ENCODE assay signal across 14 mouse cellular contexts in genomic region chr3:78594305-78594704, GRCm38 (mm10).
DNase-seq lines count a peak whose midpoint lies in the region; ATAC-seq and TF ChIP-seq lines count a peak whose summit lies in the region.
"Had no signal": no experiment of that assay in that cellular context is flagged by ENCODE, and none has a peak within 500 bp of the region (broad histone marks: within the 10 kb centered on the region; RNA-seq: fewer than 3 reads in every experiment).

No protein-coding gene starts in this region.

- H3K9me3 ChIP-seq in heart, embryonic 16.5 days (replicated peaks; ENCODE audit: control insufficient read depth, low read length), result no peaks in the 10 kb centered on the region
- H3K9me3 ChIP-seq in midbrain, embryonic 13.5 days, result no peaks in the 10 kb centered on the region
- no peaks in the 10 kb centered on the region for H3K9me3 ChIP-seq in midbrain, postnatal 0 days (ENCODE audit: low read length)
- no peaks in the 10 kb centered on the region for H3K9me3 ChIP-seq in neural tube, embryonic 14.5 days (ENCODE audit: control insufficient read depth, low read length)

- H3K27me3 ChIP-seq in heart, embryonic 16.5 days (ENCODE audit: control insufficient read depth, insufficient read depth, low read length), result no peaks in the 10 kb centered on the region
- no peaks in the 10 kb centered on the region for H3K27me3 ChIP-seq in midbrain, embryonic 13.5 days
- H3K27me3 ChIP-seq in midbrain, postnatal 0 days (ENCODE audit: insufficient read depth, low read length), result no peaks in the 10 kb centered on the region
- H3K27me3 ChIP-seq in neural tube, embryonic 14.5 days (ENCODE audit: control insufficient read depth, insufficient read depth, low read length), result no peaks in the 10 kb centered on the region
- H3K27me3 ChIP-seq: CH12.LX had no signal

- no peak for TF ChIP-seq CTCF in midbrain, postnatal 0 days (IDR thresholded peaks at IDR 0.05)

- no peak overlapping the region for H3K9ac ChIP-seq in heart, embryonic 16.5 days (ENCODE audit: low read length)
- H3K9ac ChIP-seq in midbrain, embryonic 13.5 days (replicated peaks), result no peak overlapping the region
- no peak overlapping the region for H3K9ac ChIP-seq in midbrain, postnatal 0 days (replicated peaks; ENCODE audit: low read length, poor library complexity, severe bottlenecking)
- H3K9ac ChIP-seq in neural tube, embryonic 14.5 days (replicated peaks; ENCODE audit: low read depth, low read length), result no peak overlapping the region
- H3K9ac ChIP-seq: liver, postnatal 0 days had no signal

- H3K27ac ChIP-seq in heart, embryonic 16.5 days (ENCODE audit: low read length), result no peak overlapping the region
- H3K27ac ChIP-seq in midbrain, embryonic 13.5 days, result no peak overlapping the region
- H3K27ac ChIP-seq in midbrain, postnatal 0 days (ENCODE audit: low read depth, low read length), result no peak overlapping the region
- H3K27ac ChIP-seq in neural tube, embryonic 14.5 days (ENCODE audit: low read depth, low read length), result no peak overlapping the region
- H3K27ac ChIP-seq: macrophage had no signal

- intact Hi-C loops in heart, postnatal 10 days (cut with DNase I), result no loop called here

- 0 out of 2 replicates have a peak, but pooled peaks cover 3% of the 10 kb centered on the region for H3K4me1 ChIP-seq in heart, embryonic 16.5 days (ENCODE audit: control insufficient read depth, insufficient read depth, low read length)
- H3K4me1 ChIP-seq in midbrain, embryonic 13.5 days (replicated peaks), result no peaks in the 10 kb centered on the region; the same call in 1 of the 2 replicates
- H3K4me1 ChIP-seq in midbrain, postnatal 0 days (ENCODE audit: insufficient read depth, low read length), result no peaks in the 10 kb centered on the region; the same call in 1 of the 2 replicates
- H3K4me1 ChIP-seq in neural tube, embryonic 14.5 days (ENCODE audit: control insufficient read depth, insufficient read depth, low read length), result no peaks in the 10 kb centered on the region

- H3K4me3 ChIP-seq in heart, embryonic 16.5 days (ENCODE audit: low read length), result peak overlapping the region; percentile 8; the same call in 1 of the 2 replicates
- H3K4me3 ChIP-seq in midbrain, embryonic 13.5 days (replicated peaks), result no peak overlapping the region
- no peak overlapping the region for H3K4me3 ChIP-seq in midbrain, postnatal 0 days (ENCODE audit: low read depth, low read length)
- H3K4me3 ChIP-seq in neural tube, embryonic 14.5 days (ENCODE audit: low read depth, low read length), result no peak overlapping the region

- DNase-seq in embryo, embryonic 10 days (ENCODE audit: low spot score), result peak; percentile 8
- DNase-seq in embryo, embryonic 9.5 days (ENCODE audit: extremely low spot score), result no peak
- DNase-seq in heart, postnatal 10 days, result no peak
- DNase-seq in midbrain, postnatal 0 days (ENCODE audit: low spot score), result no peak
- DNase-seq in retina, postnatal 1 day, result no peak
- DNase-seq: kidney, adult 2 months; liver, postnatal 0 days; right cerebral cortex, postnatal 25 days had no signal

- ATAC-seq in heart, embryonic 16.5 days (replicated peaks; ENCODE audit: extremely low read depth, insufficient read depth, low FRiP score), result no peak
- ATAC-seq in midbrain, embryonic 13.5 days, result 0 out of 2 replicates have a peak, but pooled peaks have one; percentile 20
- ATAC-seq in midbrain, postnatal 0 days (ENCODE audit: low FRiP score), result no peak
- peak; percentile 25; the same call in 1 of the 2 replicates for ATAC-seq in neural tube, embryonic 14.5 days (ENCODE audit: low read depth)
- ATAC-seq: activated CD4-positive, CD25-positive, alpha-beta regulatory T cell, adult 4 months; liver, postnatal 0 days had no signal

- H3K36me3 ChIP-seq in heart, embryonic 16.5 days (ENCODE audit: control insufficient read depth, insufficient read depth), result no peaks in the 10 kb centered on the region
- no peaks in the 10 kb centered on the region for H3K36me3 ChIP-seq in midbrain, embryonic 13.5 days
- H3K36me3 ChIP-seq in midbrain, postnatal 0 days (ENCODE audit: insufficient read depth, low read length), result no peaks in the 10 kb centered on the region
- no peaks in the 10 kb centered on the region for H3K36me3 ChIP-seq in neural tube, embryonic 14.5 days (ENCODE audit: control insufficient read depth, insufficient read depth, low read length)

- WGBS in heart, embryonic 16.5 days, result 52% methylated on average over 11 of the region's 11 CpGs
- 76% methylated on average over 11 of the region's 11 CpGs for WGBS in midbrain, embryonic 13.5 days
- WGBS in midbrain, postnatal 0 days, result 69% methylated on average over 11 of the region's 11 CpGs
- 59% methylated on average over 11 of the region's 11 CpGs for WGBS in neural tube, embryonic 14.5 days

- peak overlapping the region; percentile 50 for H3K4me2 ChIP-seq in heart, embryonic 16.5 days (ENCODE audit: low read depth, low read length)
- no peak overlapping the region for H3K4me2 ChIP-seq in midbrain, embryonic 13.5 days (replicated peaks)
- no peak overlapping the region for H3K4me2 ChIP-seq in midbrain, postnatal 0 days (ENCODE audit: low read depth, low read length, poor library complexity, severe bottlenecking)
- H3K4me2 ChIP-seq in neural tube, embryonic 14.5 days (ENCODE audit: low read depth, low read length), result no peak overlapping the region

Comparison
In these comparisons a context has a peak if more than half of its experiments do, and no peak if none do; other contexts are left out.
1. ATAC-seq: peak in midbrain, embryonic 13.5 days (single experiment) and neural tube, embryonic 14.5 days (single experiment); none in heart, embryonic 16.5 days (single experiment) and midbrain, postnatal 0 days (single experiment).